Mouse (Mus musculus) intestine, postnatal 0 days (tissue): ENCODE measurements around the gene Tnf. TPM values are rescaled to one million over a fixed set of nuclear protein-coding genes. Genes with fewer than 3 reads are reported as not detected.

Experiments
- ATAC-seq: fragments of 200-750 bp; cut with Nextera tagmentation; 2 replicates; pipeline ENCODE4 v1.8.0; 2017; ENCODE audit warnings: mild to moderate bottlenecking, moderate TSS enrichment, moderate library complexity
- H3K27ac ChIP-seq: fragments of 300-500 bp; sonication (generic); 2 replicates; pipeline ENCODE4 v1.5.1; 2014; ENCODE audit warnings: mild to moderate bottlenecking, low read depth, low read length, moderate library complexity
- H3K27me3 ChIP-seq: fragments of 300-500 bp; sonication (generic); replicated peaks from 2 replicates; pipeline ENCODE4 v1.6.1; 2014; ENCODE audit warnings: low read length, mixed read lengths; ENCODE audit not compliant: control insufficient read depth, insufficient read depth
- H3K36me3 ChIP-seq: fragments of 300-500 bp; sonication (generic); 2 replicates; pipeline ENCODE4 v1.6.1; 2014; ENCODE audit warnings: mild to moderate bottlenecking, moderate library complexity; ENCODE audit not compliant: control insufficient read depth, insufficient read depth
- H3K4me1 ChIP-seq: fragments of 300-500 bp; sonication (generic); replicated peaks from 2 replicates; pipeline ENCODE4 v1.6.1; 2014; ENCODE audit warnings: antibody characterized with exemption, low read length, mixed read lengths; ENCODE audit not compliant: control insufficient read depth, insufficient read depth
- H3K4me2 ChIP-seq: fragments of 300-500 bp; sonication (generic); replicated peaks from 2 replicates; pipeline ENCODE4 v1.6.1; 2014; ENCODE audit warnings: low read depth, mild to moderate bottlenecking, moderate library complexity
- H3K4me3 ChIP-seq: fragments of 300-500 bp; sonication (generic); 2 replicates; pipeline ENCODE4 v1.5.1; 2014; ENCODE audit warnings: low read depth, low read length
- H3K9ac ChIP-seq: fragments of 300-500 bp; sonication (generic); 2 replicates; pipeline ENCODE4 v1.6.1; 2014; ENCODE audit warnings: mild to moderate bottlenecking, low read depth, low read length
- H3K9me3 ChIP-seq: fragments of 300-500 bp; sonication (generic); 2 replicates; pipeline ENCODE4 v1.6.1; 2016; ENCODE audit warnings: mixed run types; ENCODE audit not compliant: control insufficient read depth
- CTCF ChIP-seq: sonication (generic); IDR thresholded peaks from 2 replicates; pipeline ENCODE4 v1.5.1; 2016; ENCODE audit warnings: low read depth, mild to moderate bottlenecking, control low read depth, antibody characterized with exemption, moderate library complexity
- WGBS: fragments of 180-500 bp; shearing (Covaris S2); extraction: QIAGEN DNeasy Blood & Tissue Kit; methylation state at CpG from one replicate; pipeline ENCODE4 v1.1.7; 2014; 5-methylcytosine and 5-hydroxymethylcytosine counted together
- polyA plus RNA-seq: library from polyadenylated mRNA; unstranded; fragments of >200 nt; fragmentation: Nextera tagmentation; extraction: Ambion mirVana; gene quantifications from 2 replicates; pipeline ENCODE4 v1.2.1, GENCODE M21; 2015

Gene Tnf
- polyA plus RNA-seq, 1 experiment from 2014 or later: 0.27 TPM

- Histone ChIP-seq H3K9ac (no peak overlapping the region), H3K4me1 (peaks cover 14% of the 10 kb centered on the region), H3K4me2 (no peak overlapping the region; the same call in 1 of the 2 replicates), H3K27me3 (no peaks in the 10 kb centered on the region), H3K27ac (peak overlapping the region; percentile 46; the same call in 1 of the 2 replicates), H3K4me3 (no peak overlapping the region), H3K9me3 (no peaks in the 10 kb centered on the region), H3K36me3 (peaks cover 71% of the 10 kb centered on the region)
- WGBS: 72% methylated on average over 15 of the region's 15 CpGs
- no peak for ATAC-seq
- peak; percentile 71 for TF ChIP-seq CTCF
Measured at GRCm38 (mm10) chr17:35245731-35246623, 44.2 kb upstream of the Tnf start.

GRCm38 (mm10) chr17:35244999-35245398, 43.2 kb upstream of the Tnf start:
- Histone ChIP-seq H3K4me1 (peaks cover 17% of the 10 kb centered on the region), H3K27me3 (no peaks in the 10 kb centered on the region), H3K4me2 (no peak overlapping the region), H3K4me3 (no peak overlapping the region), H3K27ac (peak overlapping the region; percentile 9; the same call in 1 of the 2 replicates), H3K36me3 (peaks cover 61% of the 10 kb centered on the region), H3K9ac (no peak overlapping the region), H3K9me3 (no peaks in the 10 kb centered on the region)
- TF ChIP-seq CTCF: no peak
- no peak for ATAC-seq
- 32% methylated on average over 2 of the region's 2 CpGs for WGBS

- Histone ChIP-seq H3K9me3 (no peaks in the 10 kb centered on the region), H3K27ac (peak overlapping the region; percentile 100), H3K4me3 (peak overlapping the region; percentile 78), H3K4me2 (peak overlapping the region; percentile 71), H3K36me3 (peaks cover 44% of the 10 kb centered on the region), H3K4me1 (peaks cover 17% of the 10 kb centered on the region), H3K27me3 (no peaks in the 10 kb centered on the region), H3K9ac (peak overlapping the region; percentile 89)
- ATAC-seq: no peak
- TF ChIP-seq CTCF: peak; percentile 46
- 2% methylated on average over 16 of the region's 16 CpGs for WGBS
Measured at GRCm38 (mm10) chr17:35243086-35243485, 41.3 kb upstream of the Tnf start.

- Histone ChIP-seq H3K4me1 (peaks cover 17% of the 10 kb centered on the region), H3K4me3 (peak overlapping the region; percentile 78), H3K27ac (peak overlapping the region; percentile 100), H3K9ac (peak overlapping the region; percentile 89), H3K9me3 (no peaks in the 10 kb centered on the region), H3K27me3 (no peaks in the 10 kb centered on the region), H3K4me2 (peak overlapping the region; percentile 71), H3K36me3 (peaks cover 44% of the 10 kb centered on the region)
- peak; percentile 54 for TF ChIP-seq CTCF
- under 1% methylated on average over 54 of the region's 55 CpGs for WGBS
- ATAC-seq: peak; percentile 47
Measured at GRCm38 (mm10) chr17:35242015-35242941, 40.5 kb upstream of the Tnf start.

- Histone ChIP-seq H3K27me3 (no peaks in the 10 kb centered on the region), H3K36me3 (peaks cover 36% of the 10 kb centered on the region), H3K4me1 (peaks cover 17% of the 10 kb centered on the region), H3K9ac (peak within 1 kb of the TSS; percentile 89), H3K4me2 (peak within 1 kb of the TSS; percentile 71), H3K9me3 (no peaks in the 10 kb centered on the region), H3K27ac (peak within 1 kb of the TSS; percentile 100), H3K4me3 (peak within 1 kb of the TSS; percentile 78)
- under 1% methylated on average over 66 of the region's 69 CpGs for WGBS
- ATAC-seq: peak; percentile 85
- TF ChIP-seq CTCF: peak; percentile 50
Measured at GRCm38 (mm10) chr17:35241305-35242014, 39.7 kb upstream of the Tnf start, which contains the start of gene Ddx39b. Ddx39b (plus strand) TSS chr17:35241746.
